Mouse (Mus musculus): ENCODE measurements around the gene Slx1b.
A peak's percentile ranks its signal among the peaks of the same experiment; 100 is the strongest.
"Not testable (repeated sequence)": the region's sequence is repeated elsewhere in the genome, so short reads cannot be mapped to it uniquely, and the experiment has no call there.

Gene Slx1b

GRCm38 (mm10) chr7:126695631-126696207, at the start of gene Slx1b:
TSS of gene Slx1b (minus strand) at chr7:126695784.
- DNase-seq (ENCODE audit: low spot score) = peak; percentile 95

- DNase-seq (ENCODE audit: low spot score) = no peak
Observed at GRCm38 (mm10) chr7:126741964-126742482, 46.4 kb upstream of the Slx1b start.

- no peak for DNase-seq (ENCODE audit: low spot score)
Observed at GRCm38 (mm10) chr7:126741452-126741851, 45.9 kb upstream of the Slx1b start.

- DNase-seq (ENCODE audit: low spot score) = no peak
Observed at GRCm38 (mm10) chr7:126740977-126741376, 45.4 kb upstream of the Slx1b start.

GRCm38 (mm10) chr7:126740132-126740735, 44.6 kb upstream of the Slx1b start:
- no peak for DNase-seq (ENCODE audit: low spot score)

GRCm38 (mm10) chr7:126739551-126739950, 44.0 kb upstream of the Slx1b start:
- no peak for DNase-seq (ENCODE audit: low spot score)

GRCm38 (mm10) chr7:126736122-126736521, 40.5 kb upstream of the Slx1b start:
- DNase-seq (ENCODE audit: low spot score) = no peak

GRCm38 (mm10) chr7:126730256-126730789, 34.7 kb upstream of the Slx1b start:
- DNase-seq (ENCODE audit: low spot score) = not testable (repeated sequence)

GRCm38 (mm10) chr7:126725667-126726066, 30.1 kb upstream of the Slx1b start:
- no peak for DNase-seq (ENCODE audit: low spot score)

GRCm38 (mm10) chr7:126725077-126725476, 29.5 kb upstream of the Slx1b start:
- DNase-seq (ENCODE audit: low spot score) = no peak

GRCm38 (mm10) chr7:126721635-126722034, 26.1 kb upstream of the Slx1b start:
- DNase-seq (ENCODE audit: low spot score) = no peak

- DNase-seq (ENCODE audit: low spot score) = no peak
Observed at GRCm38 (mm10) chr7:126718787-126719337, 23.3 kb upstream of the Slx1b start.

GRCm38 (mm10) chr7:126717566-126717965, 22.0 kb upstream of the Slx1b start:
- DNase-seq (ENCODE audit: low spot score) = no peak

- DNase-seq (ENCODE audit: low spot score) = no peak
Observed at GRCm38 (mm10) chr7:126715679-126716078, 20.1 kb upstream of the Slx1b start.

GRCm38 (mm10) chr7:126711910-126712309, 16.3 kb upstream of the Slx1b start:
- no peak for DNase-seq (ENCODE audit: low spot score)

GRCm38 (mm10) chr7:126710266-126710665, 14.7 kb upstream of the Slx1b start:
- DNase-seq (ENCODE audit: low spot score) = no peak

GRCm38 (mm10) chr7:126708175-126708952, 12.8 kb upstream of the Slx1b start:
- no peak for DNase-seq (ENCODE audit: low spot score)

- no peak for DNase-seq (ENCODE audit: low spot score)
Observed at GRCm38 (mm10) chr7:126707442-126708174, 12.0 kb upstream of the Slx1b start, which contains the start of gene Coro1a. TSS of gene Coro1a (minus strand) at chr7:126707787.

GRCm38 (mm10) chr7:126704121-126704980, 8.8 kb upstream of the Slx1b start:
- DNase-seq (ENCODE audit: low spot score) = peak; percentile 32

GRCm38 (mm10) chr7:126703757-126704077, 8.1 kb upstream of the Slx1b start:
- DNase-seq (ENCODE audit: low spot score) = no peak
